Mouse (Mus musculus) adipocyte (in vitro differentiated cells): ENCODE data around the gene Aldh18a1.
"Not testable (repeated sequence)": the region's sequence is repeated elsewhere in the genome, so short reads cannot be mapped to it uniquely, and the experiment has no call there.

Experiments
- DNase-seq: peaks from one replicate; pipeline ENCODE4 v3.0.0-alpha.2; 2016; ENCODE audit warnings: low spot score

Aldh18a1 gene

DNA sequence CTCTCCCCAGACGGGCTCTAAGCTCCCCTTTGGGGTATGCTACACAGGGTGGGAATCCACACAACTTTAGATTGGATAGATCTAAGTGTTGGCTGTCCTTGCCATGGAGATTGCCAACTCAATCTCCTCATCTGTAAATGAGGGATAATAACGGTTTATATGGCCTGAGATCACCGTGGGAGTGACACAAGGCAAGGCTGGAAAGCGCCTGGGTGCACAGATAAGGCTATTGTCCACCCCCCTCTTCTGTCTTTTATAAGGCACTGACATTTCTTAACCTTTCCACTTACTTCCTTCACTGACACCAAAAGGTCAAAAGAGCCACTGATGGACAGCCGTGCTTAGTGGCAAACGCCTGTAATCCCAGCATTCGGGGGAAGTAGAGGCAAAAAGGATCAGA lies 1.4 kb downstream of the Aldh18a1 start:
- DNase-seq = no peak

GRCm38 (mm10) chr19:40581662-40582061 lies 6.6 kb downstream of the Aldh18a1 start:
- DNase-seq = no peak

- no peak for DNase-seq
These were observed 7.4 kb downstream of the Aldh18a1 start for GRCm38 (mm10) chr19:40580902-40581301.

- no peak for DNase-seq
These were observed 12.8 kb downstream of the Aldh18a1 start for GRCm38 (mm10) chr19:40575438-40575837.

- no peak for DNase-seq
These were observed 17.5 kb downstream of the Aldh18a1 start for GRCm38 (mm10) chr19:40570726-40571125.

DNA sequence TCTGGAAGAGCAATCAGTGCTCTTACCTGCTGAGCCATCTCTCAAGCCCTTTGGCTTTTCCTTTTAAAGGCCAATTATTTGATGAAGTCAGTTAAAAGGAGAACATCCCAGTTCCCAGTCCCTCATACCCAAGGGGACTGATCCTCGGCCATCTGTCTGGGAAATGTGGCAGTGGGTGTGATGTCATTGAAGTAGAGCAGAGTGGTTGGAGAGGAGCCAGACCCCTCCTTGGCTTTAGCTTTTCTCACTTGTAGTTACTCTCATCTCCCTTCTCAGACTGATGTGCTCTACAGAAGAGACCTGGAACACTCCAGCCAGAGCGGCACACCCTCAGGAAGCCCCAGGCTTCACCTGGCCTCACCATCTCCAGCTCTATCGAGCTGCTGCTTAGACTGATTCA lies 20.6 kb downstream of the Aldh18a1 start:
- DNase-seq = no peak

DNA sequence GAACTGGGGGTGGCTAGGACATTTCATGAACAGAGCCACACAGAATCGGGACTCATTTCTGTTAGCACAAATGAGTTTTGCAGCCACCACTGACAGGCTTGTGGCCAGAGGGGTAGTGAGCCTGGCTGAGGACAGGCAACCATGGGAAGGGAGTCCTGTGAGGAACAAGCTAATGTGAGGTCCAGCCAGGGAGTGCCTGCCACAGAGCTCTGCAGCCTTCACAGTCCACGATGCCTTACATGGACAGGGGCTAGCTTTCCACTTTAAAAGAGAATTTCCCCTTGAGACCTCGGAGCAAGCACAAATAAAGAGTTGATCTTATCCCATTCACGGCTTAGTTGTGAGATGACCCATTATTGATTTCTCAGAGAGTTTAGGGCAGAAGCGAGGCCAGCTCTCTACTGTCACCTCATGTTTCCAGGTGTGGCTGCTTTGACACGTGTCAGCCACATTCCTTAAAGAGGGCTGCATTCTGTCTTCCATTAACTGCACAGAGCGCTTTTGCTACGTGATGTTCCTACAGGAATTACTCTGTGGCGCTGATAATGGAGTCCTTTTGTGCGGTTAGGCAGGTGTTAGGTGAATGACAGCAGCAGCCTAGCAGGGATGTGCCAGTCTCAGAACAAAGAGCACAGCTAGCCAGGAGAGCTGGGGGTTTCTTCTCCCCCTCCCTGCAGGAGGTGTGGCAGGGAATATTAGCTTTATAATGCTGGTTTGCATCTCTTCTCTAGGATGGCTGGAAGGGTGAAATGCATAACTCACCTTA lies 24.2 kb downstream of the Aldh18a1 start:
- no peak for DNase-seq

DNA sequence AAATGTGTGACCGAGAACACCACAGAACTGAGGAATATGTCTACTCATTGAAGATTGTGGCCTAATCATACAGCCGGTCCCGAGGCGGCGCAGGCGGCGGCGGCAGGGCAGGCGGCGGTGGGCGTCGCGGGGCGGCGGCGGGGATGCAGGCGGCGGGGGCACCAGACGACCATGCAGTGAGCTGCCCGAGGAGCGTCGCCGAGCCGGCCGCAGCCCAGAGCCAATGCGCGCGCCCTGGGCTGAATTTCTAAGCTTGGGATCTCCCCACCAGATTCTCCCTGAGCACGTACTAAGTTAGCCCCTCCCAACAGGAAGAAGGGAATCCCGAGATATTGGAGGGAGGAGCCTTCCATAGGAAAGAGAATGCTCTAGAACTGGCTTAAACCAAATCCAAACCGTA lies 26.7 kb downstream of the Aldh18a1 start:
- DNase-seq = not testable (repeated sequence)

GRCm38 (mm10) chr19:40556029-40556428 lies 32.2 kb downstream of the Aldh18a1 start:
- no peak for DNase-seq

DNA sequence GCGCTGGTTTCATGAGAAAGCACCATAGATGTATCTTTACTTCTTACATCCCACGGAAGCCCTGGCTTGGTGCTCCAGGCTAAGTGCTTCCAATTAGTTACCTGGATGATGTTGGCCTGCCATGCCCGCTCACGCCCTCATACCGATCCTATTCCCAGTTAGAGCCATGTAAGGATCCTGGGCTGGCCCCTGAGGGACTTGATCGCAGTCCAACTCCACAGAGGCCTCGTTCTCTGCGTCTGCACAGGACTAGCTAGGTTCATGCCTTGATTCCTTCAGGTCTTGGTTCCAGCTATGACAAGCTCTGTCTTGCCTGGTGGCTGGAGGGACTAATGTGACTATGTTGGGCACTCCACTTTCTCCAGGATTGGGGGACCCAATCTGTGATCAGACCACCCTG lies 33.1 kb downstream of the Aldh18a1 start:
- DNase-seq = no peak

GRCm38 (mm10) chr19:40554343-40554742 lies 33.9 kb downstream of the Aldh18a1 start:
- no peak for DNase-seq

- DNase-seq = no peak
These were observed 34.4 kb downstream of the Aldh18a1 start for GRCm38 (mm10) chr19:40553849-40554248.

- DNase-seq = no peak
These were observed 35.1 kb downstream of the Aldh18a1 start for GRCm38 (mm10) chr19:40553014-40553789.

DNA sequence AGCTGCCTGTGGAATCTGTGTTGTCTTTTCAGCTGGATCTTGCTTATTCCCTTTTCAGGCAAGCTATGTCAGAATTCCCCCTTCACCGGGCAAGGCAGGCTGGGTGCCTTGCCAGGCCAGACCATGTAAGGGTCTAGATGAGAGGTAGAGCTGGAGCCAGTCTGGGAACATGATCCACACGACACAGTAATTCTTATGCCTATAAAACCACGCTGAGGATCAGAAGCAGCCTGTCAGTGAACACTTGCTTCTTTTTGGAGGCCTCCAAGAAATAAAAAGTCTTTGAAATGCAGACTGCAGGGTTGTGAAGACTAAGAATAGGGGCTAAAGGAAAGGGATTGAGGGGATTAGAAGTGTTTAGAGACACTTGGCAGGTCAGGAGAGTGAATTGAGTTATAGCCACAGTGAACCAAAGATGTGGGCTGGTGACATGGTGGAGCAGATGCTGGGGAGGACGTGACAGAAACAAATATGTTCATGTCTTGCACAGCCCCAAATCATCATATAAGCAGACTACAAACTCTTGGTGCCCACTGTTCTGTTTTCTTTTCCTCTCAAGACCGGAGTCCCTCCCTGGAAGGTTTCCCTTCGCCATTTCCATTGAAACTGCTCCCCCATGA lies 38.6 kb downstream of the Aldh18a1 start:
- DNase-seq = no peak

DNA sequence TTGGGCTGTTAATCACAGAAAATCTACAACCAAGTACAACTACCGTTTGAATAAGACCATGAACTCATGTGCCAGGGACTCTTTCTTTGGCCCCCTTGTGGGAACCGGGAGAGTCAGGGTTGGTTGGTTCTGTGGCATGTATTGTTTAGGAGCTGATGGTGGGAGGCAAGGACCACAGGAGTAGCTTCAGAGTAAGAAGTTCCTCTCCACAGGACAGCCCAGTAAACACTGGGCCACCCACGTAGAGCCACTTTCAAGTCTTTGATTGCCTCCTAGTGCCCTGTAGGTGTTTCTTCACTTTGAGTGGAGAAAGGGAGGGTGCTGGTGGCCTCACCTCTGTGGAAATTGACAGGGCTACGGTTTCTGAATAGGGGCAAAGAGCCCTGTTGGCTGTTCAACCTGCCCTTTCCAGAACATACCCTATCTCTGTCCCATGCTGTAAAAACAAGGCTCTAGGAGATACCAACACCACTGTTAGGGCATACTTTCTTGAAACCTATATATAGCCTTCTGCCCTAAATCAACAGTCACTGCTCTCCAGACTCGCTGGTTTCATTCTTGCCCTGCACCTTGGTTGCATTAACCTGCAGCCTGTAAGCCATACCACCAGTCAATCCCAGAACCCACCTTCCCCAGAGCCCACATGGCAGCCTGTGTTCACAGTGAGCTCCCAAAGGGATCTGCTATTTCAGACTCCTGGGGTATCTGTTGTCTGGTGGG lies 39.3 kb downstream of the Aldh18a1 start:
- no peak for DNase-seq

GRCm38 (mm10) chr19:40548386-40548785 lies 39.9 kb downstream of the Aldh18a1 start:
- DNase-seq = no peak

DNA sequence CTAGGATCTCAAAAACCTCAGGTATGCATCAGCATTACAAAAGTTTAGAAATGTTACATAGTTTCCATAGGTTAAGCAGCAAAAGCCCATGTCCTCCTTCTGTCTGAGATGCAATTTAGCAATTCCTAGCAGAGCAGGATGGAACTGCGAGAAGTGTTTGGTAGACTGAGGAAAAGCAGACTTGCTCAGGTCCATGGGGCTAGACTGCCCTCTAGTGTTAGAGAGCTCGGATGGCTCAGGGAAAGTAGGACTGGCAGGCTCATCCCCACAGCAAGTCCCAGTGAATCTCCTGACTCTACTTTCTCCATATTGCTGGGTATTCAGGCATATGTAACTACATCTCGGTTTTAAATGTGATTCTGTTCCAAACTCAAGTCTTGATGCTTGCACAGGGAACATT lies 43.4 kb downstream of the Aldh18a1 start:
- DNase-seq = peak; percentile 90

DNA sequence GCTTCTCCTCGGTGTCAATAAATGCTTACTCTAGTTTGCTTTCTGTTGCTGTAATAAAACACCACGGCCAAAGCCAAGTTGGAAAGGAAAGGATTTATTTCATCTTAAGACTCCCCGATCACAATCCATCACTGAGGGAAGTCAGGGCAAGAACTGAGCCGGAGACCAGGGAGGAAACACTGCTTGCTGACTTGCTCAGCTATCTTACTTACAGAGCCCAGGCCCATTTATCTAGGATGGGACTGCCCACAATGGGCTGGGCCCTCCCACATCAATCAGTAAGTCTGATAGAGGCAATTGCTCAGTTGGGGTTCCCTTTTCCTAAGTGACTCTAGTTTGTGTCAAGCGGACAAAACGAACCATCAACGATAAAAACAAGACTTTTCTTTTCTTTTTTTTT lies 45.5 kb downstream of the Aldh18a1 start:
- DNase-seq = no peak

DNA sequence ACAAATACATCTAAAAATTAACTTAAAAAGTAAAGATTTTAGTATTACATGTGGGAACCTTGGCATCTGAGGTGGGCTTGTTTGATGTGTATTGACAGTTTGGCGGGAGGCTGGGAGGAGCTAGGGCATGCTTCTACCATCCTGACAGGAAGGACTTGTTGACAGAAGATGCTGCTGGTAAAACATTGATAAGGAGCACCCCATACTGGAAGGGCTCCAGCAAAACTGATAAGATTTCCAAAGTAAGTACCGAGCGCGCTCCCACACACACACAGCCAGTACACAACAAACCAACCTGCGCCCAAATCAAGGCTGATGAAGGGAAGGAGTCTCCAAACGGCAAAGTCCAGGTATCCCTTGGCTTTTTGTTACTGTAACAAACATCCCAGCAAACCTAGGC lies 51.7 kb downstream of the Aldh18a1 start:
- no peak for DNase-seq

GRCm38 (mm10) chr19:40532525-40532924 lies 55.7 kb downstream of the Aldh18a1 start:
- DNase-seq = no peak

GRCm38 (mm10) chr19:40530323-40530722 lies 57.9 kb downstream of the Aldh18a1 start:
- DNase-seq = no peak

GRCm38 (mm10) chr19:40528254-40528653 lies 60.0 kb downstream of the Aldh18a1 start:
- DNase-seq = no peak
